Mouse (Mus musculus): ENCODE measurements around the gene Hist1h2be.

DNA sequence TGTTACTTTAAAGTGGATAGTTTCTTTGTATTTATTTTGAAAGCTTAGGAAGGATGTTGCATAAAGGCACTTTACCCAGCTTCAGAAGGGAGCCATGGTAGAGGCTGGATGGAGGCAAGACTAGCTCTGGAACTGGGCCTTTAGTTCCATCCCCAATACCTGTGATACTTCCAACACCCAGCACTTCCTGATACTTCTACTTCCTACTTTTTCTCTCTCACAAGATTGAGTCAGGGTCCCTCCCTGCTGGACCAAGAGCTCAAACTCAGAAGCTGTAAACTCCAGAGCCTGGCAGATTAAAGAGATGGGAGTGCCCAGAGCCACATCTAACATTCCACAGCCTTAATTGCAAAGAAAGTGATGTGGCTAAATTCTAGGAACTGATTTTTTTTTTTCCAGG, 36.6 kb downstream of the Hist1h2be start:
- no peak for TF ChIP-seq CTCF (IDR thresholded peaks at IDR 0.05)
- no peak for TF ChIP-seq EP300 (IDR thresholded peaks at IDR 0.05)
